Mouse (Mus musculus): ENCODE results near the gene Fam213a.
"Not testable (repeated sequence)": the region's sequence is repeated elsewhere in the genome, so short reads cannot be mapped to it uniquely, and the experiment has no call there.

Gene Fam213a

DNA sequence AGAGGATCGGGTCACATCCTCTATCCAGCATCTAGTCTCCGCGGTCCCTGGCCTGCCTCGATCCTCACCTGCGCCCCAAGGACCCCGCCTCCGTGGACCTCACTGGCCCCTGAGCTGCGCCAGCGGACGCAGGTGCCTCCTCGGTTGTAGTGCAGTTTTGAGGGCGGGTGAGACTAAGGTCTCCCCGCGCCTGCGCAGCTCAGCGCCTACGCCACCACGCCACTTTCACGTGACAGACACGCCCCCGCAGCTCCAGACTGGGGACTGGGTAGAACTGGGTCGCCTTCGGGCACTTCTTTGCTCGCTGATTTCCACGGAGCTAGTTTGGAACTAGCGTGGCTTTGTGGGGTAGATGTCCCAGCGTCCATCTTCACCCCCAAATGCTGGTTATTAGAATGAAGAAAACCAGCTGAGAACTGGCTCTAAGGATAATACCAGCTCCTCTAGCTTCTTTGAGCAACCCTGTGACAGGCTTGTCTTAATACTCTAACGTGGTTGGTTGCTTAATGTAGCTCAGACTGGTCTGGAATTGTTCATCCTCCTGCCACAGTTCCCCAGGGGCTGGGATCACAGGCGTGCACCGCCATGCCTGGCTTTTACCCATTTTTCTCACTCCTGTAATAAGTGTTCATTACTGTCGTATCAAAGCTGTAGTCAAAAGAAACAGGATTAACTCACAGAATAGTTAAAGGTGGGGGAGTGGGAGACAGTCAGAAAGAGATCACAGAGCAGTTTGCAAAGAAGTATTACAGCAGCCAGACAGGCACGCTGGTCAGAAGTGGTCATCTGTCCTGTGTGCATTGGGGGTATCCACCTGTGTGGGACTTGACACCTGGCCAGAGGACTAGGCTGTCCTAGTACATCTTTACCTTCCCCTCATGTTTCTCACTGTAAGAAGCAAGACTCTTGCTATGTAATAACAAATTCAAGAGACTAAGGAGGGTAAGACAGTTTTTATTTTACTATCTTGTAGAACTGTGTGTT lies at the start of gene Fam213a:
Gene Fam213a (minus strand): TSS at position 159 of the 984 bp plus-strand sequence.
- DNase-seq (ENCODE audit: low spot score) = peak; percentile 92

DNA sequence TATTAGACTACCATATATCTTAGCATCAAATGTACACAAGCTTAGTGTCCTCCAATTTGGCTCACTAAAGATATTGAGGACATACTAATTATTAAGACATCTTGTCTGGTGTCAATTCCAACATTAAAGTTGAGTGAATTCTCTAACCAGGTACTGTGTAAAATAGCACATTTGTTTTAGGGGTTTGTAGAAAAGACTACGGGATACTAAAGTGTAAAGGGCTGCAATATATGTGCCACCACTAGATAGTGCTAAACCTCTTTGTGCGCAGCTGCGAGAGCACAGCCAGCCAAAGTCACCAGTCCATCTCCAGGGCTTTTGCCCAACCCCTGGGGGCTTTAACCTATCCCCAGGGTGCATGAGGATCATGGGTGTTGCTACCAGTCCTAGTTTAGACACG lies 39.6 kb upstream of the Fam213a start:
- DNase-seq (ENCODE audit: low spot score) = not testable (repeated sequence)

DNA sequence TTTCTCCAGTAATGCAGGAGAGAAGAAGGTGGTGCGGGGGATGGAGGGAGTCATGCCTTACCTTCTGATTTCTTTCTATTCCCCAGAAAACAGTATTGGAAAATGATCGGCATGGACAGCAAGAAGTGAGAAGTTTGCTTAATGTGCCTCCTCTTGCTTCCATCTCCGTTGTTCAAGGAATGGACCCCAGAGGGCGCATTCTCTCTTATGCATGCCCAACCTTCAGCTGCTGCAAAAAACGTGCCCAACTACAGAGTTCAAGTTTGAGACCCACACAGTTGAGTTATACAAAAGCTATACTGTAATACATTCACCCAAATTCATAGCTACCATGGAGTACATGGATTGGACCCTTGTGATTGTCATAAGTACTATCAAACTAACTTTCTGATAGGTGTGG lies 38.9 kb upstream of the Fam213a start:
- no peak for DNase-seq (ENCODE audit: low spot score)

DNA sequence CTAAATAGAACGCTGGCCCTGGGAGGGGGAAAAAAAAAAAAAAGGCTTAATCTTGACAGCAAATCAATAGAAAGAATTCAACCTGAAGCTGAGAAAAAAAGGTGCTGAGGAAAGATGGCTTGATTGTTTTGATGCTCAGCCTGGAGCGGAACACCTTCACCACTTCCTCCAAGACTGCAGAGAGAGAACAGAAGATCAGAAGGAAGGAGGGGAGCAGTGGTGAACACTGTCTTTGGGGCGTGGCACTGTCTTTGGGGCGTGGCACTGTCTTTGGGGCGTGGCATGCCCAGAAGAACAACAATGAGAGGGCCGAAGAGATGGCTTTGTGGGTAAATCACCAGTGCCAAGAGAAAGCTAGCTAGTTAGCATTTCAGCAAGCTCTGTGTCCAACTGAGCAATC lies 36.9 kb upstream of the Fam213a start:
- DNase-seq (ENCODE audit: low spot score) = no peak

DNA sequence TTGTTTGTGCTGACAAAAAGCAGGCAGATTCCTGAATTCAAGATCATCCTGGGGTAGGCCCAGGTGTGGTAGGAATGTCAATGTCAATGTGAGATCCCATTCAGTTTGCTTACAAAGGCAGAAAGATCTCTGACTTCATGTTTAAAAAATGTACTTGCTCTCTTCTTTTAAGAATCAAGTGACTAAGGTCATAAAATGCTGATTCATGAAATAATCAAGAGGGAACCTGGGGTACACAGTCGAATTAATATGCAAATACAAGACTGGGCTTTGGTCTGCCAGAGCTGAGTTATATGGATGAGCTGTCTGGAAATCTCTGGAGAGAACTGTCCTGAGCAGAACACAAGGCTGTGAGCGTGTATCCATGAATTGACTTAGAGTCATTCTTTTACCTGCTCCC lies 33.8 kb upstream of the Fam213a start:
- DNase-seq (ENCODE audit: low spot score) = no peak

DNA sequence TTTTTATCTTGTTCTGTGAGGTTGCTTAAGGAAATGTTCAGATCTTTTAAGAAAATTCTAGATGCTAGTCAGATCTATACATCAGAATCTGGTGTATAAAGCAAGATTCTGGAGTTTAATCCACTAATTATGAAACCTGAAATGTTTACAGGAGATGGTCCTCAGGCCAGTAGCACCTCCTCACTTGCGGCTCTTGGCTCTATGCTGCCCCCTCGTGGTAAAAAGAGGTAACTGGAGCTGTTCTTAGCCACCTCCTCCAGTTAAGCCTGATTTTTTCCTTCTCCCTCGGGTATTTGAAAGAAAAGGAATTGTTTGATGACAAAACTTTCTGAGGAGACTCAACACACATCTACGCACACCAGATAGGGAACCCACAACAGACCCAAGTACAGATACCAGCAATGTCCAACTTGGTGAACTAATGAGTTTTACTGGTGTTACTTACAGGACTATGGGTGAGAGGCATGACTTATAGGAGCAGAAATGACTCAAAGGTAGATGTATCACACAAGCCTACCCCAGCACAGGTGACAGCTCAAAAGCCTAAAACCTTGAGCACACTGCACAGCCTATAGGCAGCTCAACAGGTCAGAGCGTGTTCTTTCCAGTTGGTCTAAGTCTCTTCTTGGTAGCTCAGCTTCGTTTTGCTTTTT lies 21.7 kb upstream of the Fam213a start:
- peak; percentile 76 for DNase-seq (ENCODE audit: low spot score)

DNA sequence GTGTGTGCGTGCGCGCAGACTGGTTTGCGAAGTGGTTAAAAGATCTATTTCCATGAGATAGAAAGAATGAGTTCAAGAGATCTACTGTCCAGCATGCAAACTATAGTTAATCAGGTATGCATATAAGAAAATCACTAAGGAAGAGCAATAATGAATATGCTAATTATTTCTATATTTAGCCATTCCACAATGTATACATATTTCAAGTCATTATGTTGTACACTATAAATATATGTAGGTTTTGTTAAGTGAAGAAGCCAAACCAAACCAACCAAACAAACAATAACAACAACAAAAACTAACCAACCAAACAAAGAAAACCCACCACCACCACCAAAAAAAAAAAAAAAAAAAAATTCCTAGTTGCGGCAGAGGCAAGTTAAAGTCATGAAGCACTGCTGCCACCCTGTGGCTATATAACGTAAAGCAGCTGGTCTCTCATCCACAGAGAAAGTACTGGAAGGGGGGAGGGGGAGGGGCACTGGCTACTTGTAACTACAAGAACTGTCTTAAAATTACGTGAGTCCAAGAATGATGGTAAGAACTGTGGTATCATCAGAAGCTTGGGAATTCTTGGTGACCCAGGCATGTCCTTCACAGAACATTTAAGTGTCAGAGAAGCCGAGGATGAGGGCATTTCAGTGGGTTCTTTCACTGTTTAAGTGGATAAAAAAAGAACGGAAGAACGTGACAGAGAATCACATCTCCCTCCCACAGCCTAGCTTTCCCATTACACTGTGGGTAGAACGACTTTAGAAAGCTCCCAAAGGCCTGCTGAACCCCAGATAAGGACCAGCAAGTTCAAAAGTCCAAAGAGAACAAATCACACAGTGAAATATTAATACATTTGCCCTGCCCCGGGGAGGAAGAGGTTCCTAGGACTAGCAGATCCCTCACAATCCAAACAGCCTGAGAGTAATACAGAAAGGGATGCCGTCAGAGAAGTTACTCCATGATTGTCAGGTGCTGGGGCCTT lies 19.8 kb upstream of the Fam213a start:
- DNase-seq (ENCODE audit: low spot score) = peak; percentile 93

DNA sequence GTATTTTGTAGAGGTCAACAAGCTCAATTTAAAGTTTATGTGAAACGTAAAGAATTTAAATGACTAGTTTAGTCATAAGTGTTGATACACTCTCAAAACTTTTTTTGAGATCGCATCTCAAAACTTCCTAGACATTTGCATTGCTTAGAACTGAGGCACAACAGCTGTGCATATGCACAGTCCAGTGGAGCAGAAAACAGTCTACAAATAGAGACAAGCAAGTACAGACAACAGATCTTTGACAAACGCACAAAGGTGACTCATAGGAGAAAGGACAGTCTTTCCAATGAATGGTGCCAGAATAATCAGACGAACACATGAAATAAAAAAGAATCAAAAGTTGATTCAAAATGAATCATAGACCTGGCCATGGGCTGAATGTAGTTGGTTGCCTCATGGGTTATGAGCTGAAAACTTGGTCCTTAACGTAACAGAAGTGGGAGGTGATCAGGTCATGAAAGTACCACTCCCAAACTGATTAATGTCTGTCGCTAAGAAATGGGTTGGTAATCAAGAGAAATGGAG lies 17.5 kb upstream of the Fam213a start:
- no peak for DNase-seq (ENCODE audit: low spot score)

DNA sequence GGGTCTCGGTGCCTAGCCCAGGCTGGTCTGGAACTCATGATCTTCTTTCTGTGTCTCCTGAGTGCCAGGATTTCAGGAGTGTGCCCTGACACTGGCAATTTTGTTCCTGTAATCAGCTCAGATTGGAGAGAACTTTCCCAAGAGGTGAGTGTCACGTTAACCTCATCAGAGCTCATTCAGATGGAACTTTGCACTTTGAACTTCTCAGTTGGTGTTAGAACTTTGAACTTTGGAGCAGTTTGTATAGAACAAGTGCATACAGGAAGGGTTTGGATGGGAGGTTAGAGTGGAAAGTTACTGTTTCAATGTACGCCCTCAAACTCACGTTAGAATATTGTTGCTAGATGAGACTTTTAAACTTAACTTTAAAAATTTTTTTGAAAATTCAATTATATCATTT lies 15.7 kb upstream of the Fam213a start:
- DNase-seq (ENCODE audit: low spot score) = no peak

DNA sequence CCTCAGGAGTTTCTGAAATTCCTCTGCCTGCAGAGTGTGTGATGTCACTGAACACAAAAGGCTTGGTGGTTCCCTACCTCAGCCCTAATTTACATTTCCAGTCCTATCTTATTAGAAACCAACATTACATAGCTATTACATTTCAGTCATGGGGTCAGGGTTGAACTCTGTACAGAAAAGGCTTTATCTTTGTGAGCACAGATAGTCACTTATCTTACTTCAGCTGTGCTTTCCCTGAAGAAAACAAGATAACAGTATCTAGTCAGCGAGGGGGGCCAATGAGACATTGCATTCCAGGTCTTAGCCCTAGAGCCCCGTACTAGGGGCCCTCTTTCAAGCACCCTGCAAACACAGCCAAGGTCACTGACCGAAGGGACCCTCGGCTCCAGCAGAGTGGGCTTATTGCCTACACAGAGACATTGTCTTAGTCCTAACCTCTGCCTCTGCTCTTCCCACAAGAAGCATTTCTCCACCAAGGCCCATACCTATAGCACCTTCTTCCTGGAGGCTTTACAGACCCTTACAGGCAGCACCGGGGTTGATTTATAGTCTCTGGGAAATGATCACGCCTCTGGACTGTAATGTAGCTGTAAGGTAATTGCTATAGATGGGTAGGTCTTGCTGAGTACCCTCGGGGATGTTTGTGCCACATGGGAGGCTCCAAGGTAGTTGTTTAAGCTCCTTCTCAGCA lies 12.2 kb upstream of the Fam213a start:
- no peak for DNase-seq (ENCODE audit: low spot score)

DNA sequence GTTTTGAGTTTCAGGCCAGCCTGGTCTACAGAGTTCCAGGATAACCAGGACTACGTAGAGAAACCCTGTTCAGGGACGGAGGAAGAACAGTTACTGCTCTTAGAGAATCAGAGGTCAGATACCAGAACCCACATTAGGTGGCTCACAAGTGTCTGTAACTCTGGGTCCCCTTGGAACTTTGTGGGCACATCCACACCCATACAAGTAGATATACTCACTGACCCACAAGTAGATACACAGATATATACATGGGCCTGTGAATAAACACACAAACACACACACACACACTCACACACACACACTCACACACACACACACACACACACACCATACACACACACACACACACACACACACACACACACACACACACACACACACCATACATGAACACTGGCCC lies 11.5 kb upstream of the Fam213a start:
- no peak for DNase-seq (ENCODE audit: low spot score)

DNA sequence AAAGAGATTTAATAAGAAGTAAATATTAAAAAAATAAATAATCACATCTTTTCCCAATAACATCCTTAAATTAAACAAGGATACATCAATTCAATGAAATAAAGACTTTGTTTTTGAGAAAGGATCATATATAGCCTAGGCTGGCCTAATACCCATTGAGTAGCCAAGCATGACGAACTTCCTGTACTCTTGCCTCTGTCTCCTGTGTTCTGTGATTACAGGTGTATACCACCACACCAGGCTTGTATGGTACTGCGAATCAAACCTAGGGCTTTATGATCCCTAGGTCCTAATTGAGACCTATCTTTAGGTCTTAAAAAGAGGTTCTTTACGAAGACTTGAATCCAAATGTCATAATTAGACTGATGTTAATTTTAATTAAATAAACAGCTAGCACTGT lies 7.7 kb upstream of the Fam213a start:
- no peak for DNase-seq (ENCODE audit: low spot score)

DNA sequence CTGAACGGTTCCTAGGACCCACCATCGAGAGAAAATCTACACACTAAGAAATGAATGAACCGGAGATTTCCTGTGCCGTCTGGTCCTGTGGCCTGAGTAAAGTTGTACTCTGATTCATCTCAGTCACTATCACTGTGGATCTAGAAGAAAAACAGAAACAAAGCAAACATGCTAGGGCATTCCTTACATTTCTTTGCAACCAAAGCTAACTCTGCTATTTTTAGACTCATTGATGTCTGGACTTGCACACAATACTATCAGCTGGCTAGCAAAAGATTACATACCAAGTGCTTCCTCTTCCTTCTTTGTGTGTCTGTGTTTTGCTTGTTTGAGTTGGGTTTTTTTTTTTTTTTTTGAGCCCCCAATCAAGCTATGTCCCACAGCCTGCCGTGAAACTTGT lies 3.9 kb upstream of the Fam213a start:
- DNase-seq (ENCODE audit: low spot score) = no peak

DNA sequence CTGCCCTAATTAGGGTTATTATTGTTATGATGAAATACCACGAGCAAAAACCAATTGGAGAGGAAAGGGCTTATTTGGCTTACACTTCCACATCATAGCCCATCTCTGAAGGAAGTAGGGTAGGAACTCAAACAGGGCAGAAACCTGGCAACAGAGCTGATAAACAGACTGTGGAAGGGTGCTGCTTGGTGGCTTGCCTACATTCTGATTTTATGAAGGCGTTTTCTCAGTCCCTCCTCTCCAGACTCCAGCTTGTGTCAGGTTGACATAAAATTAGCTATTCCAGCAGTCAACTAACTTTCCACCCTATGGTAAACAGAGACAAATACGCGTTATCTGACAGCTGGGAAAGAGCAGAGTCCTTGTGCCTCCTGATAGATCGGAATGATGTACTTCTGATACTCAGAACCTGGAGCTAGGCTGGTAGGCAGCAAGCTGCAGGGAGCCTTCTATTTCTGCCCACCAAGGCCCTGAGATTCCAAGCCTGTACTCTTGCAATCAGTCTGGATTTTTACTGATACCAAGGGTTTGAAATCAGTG lies 1.2 kb upstream of the Fam213a start:
- DNase-seq (ENCODE audit: low spot score) = no peak

DNA sequence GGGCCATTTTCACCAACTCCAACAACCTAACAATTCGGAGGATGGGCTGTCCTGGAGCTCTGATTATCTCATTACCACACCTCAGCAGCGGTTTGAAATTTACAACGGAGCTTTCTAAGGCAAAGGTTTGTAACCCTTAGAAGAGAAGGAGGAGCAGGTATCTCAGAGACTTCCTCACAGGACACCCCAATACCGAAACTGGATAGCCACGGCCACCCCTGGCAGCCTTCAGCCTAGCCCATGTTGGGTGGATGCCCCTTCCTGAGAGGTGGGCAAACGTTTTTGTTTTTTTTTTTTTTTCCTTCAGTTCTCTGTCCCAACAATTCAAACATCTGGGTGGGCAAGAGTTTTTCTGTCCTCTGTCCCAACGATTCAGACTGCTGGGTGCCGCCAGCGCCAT lies 445 bp downstream of the Fam213a start:
- DNase-seq (ENCODE audit: low spot score) = no peak

DNA sequence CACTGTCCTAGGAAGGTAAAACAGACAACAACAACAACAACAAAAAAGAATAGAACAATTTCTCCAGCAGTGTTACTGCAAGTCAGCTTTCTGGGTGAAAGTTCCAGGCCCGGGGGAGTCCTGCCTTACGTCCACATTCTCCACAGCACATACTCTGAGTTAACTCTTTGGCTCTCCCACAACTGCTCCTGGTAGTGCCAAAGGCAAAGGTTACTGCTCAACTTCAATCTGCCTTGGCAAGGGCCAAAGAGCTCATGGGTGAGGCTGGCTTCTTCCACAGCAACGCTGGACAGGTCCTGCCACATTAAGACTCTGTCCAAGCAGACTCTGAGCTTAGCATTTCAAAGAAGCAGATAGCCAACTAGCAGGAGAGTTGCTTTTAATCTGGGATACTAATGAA lies 1.7 kb downstream of the Fam213a start:
- DNase-seq (ENCODE audit: low spot score) = no peak

DNA sequence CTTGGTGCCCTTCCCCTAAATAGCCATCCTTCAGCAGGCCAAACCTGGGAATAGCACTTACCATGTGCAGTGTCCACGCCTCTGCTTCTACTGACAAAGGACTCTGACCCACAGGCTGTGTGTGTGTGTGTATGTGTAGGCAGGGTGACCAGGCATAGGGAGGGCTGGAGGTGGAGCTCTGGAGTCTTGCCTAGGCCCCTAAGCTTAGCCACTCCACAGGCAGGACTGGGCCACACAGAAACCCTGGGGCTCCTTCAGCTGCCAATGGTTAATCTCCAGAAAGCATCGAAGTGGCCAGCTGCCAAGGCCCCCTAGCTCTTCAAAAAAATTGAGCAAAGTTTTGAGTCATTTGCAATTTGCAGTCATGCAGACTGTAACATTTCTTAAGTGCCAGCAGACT lies 5.5 kb downstream of the Fam213a start:
- DNase-seq (ENCODE audit: low spot score) = no peak

DNA sequence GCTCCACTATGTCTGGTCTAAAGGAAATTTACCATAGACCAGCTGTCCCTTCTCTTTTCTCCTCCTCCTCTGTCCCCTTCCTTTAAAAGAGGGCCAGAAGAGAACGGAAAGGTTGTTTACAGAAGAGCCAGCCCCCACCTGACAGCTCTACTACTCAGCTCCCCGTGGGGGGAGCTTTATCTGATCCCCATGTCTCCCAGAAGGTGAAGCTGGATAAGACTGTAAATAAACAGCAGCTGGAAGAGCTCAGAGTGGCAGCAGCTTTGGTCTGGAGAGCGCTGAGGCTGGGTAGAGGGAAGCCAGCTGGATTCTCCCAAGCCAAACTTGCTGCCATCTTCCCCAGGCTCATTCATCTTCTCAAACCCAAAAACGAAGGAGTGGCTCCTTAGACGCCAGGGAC lies 5.9 kb downstream of the Fam213a start:
- DNase-seq (ENCODE audit: low spot score) = peak; percentile 16

DNA sequence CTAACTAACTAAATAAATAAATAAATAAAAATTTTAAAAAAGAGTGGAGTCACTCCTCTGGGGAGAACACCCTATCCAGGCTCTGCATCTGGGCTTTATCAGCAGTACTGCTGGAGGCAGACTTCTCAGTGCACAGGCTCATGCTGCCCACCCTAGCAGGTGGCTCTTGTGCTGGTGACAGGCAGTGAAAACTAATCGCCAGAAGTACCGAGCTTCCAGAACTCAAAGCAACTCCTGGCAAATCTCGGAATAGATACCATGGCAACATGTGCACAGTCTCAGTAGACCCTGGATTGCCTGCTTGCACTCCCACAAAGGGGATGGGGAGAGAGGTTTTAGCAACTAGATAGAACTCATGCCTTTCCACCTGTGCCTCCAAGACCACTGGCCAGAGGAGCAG lies 6.7 kb downstream of the Fam213a start:
- DNase-seq (ENCODE audit: low spot score) = no peak

DNA sequence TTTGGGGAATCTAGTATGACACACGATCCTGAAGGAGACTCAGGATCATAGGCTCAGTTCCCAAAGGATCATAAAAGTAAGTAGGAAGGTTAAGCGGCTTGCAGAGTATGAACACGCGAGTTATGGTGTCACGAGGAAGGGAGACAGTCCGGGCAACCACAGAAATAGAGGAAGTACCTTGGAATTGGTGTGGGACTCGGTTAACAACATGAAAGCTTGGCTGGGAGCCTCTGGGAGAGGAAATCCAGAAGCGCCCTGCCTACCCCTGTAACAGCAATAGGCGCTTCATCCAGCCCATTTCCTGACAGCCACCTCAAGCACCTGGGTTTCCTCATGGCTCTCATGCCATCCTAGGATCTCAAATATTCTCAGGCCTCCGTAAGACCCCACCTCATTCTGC lies 7.3 kb downstream of the Fam213a start:
- no peak for DNase-seq (ENCODE audit: low spot score)

DNA sequence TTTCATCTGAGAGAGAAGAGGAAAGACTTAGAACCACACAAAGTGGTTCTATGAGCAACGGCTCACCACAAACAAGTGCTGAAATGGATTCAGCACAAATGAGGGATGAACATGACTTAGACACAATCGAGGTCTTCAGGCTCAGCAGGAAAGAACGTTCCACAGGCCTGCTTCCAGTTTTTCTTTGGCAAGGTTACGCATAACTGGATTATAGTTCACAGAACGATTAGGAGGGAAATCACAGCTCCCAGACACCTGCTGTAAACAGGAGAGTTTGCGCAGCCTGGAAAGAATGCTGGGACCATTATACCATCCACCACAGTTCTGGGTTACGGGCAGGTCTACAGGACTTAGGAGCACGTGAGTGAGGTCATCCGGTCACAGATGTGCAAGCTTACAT lies 7.9 kb downstream of the Fam213a start:
- DNase-seq (ENCODE audit: low spot score) = no peak

Data from embryo, embryonic 10.5 days (tissue).